Mouse (Mus musculus): ENCODE measurements around the gene Add3.

The Add3 gene

GRCm38 (mm10) chr19:53194751-53195520 lies 54.7 kb downstream of the Add3 start:
- no peak for DNase-seq

DNA sequence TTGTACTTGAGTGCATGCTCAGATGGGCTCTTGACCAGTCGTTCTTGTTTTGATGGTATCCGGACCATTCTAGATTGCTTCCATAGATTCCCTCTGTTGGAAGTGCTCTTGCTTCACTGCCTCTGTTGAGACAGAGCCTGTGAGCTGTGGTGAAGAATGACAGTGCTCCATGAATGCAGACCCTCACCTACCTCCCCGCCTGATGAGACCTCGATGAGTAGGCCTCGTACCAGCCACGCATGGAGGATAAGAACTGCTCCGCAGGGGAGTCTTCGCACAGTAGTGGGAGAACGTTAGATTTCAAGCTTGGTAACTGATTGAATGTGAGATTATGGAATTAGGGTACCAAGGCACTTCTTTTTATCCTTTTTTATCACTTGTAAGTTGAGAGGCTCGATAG lies 56.7 kb downstream of the Add3 start:
- DNase-seq, result no peak

DNA sequence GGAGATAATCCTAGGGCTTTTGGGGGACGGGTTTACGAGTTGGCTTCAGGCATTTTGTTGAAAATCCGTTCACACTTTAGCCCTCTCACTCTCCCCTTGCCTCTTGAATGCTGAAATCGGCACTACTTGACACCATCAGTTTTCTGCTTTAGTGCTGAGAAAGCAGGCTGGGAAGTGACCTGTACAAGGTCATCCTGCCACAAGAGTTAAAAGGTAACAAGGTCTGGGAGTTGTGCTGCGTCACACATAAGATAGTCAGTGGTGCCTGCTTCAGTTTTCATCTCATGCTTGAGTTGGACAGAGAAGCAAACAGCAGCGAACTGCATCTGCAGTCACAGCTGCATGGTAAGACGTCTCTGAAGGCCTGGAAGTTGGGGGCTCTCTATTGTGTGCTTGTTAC lies 57.5 kb downstream of the Add3 start:
- peak; percentile 38 for DNase-seq

DNA sequence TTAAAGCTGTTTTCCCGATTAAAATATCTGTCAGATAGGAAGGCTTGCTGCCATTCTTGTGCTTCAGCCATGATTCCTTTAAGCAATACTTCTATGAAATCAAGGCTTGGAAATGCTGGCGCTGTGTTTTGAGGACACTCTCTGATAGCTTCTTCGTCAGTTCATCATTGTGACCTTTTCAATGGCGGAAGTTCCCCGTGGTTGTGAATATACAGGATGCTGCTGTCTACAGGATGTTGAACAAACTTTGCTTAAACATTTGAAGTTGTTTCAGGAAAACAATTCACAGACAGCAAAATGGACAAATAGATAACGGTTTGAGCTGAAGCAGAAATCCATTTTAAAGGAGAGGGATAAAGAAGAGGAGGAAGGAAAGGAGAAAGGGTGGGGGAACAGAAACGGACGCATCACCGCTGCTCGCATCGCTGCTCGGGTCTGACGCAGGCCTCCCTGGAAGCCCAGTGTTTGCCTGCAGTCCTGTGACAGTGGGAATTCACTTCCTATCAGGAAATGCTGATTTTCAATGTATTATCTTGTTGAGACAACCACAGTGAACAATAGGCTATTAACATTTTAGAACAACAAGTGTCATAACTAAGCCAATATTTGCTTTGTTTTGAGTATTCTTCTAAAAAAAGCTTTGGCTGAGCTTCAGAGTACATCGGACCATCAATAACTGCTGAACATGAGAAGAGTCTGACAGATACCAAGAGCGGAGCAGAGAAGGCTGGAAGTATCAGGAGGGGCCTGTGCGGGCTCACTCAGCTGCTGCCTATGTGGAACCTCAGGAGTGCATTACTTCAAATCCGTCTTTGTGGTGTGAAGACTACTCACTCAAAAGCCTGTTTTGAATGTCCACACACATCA lies 58.7 kb downstream of the Add3 start:
- DNase-seq, result no peak

- no peak for DNase-seq
These were observed 59.5 kb downstream of the Add3 start for GRCm38 (mm10) chr19:53199711-53200110.

DNA sequence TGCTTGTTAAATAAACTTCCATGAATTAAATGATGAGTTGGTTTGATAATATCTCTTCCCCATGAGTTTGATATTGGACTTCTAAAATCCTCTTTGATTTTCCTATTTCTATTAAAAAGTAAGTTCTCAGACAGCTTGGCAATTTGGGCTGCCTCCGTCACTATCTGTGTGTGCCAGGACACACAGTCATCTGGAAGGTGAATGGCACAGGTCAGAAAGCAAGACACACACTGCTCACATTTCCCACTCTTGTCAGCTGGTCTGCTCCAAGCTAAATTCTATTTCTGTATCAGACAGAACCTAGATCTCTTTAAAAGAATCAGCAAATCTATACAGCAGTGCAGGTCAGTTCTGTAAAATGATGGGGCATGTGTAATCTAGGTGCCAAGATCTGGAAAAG lies 61.9 kb downstream of the Add3 start:
- no peak for DNase-seq

DNA sequence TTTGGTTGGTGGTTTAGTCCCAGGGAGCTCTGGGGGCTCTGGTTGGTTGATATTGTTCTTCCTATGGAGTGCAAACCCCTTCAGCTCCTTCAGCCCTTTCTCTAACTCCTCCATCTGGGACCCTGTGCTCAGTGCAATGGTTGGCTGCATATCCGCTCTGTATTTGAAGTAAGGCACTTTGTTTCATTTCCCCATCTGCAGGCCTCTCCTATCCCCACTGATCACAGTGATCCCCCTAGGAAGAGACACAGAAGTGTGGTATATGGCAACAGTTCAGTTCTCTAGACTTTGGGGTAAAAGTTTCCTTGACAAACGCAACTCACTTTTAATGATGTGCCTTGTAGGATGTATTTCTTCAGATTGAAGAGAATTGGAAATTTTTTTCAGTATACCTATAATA lies 66.7 kb downstream of the Add3 start:
- no peak for DNase-seq

GRCm38 (mm10) chr19:53208830-53209229 lies 68.6 kb downstream of the Add3 start:
- no peak for DNase-seq

DNA sequence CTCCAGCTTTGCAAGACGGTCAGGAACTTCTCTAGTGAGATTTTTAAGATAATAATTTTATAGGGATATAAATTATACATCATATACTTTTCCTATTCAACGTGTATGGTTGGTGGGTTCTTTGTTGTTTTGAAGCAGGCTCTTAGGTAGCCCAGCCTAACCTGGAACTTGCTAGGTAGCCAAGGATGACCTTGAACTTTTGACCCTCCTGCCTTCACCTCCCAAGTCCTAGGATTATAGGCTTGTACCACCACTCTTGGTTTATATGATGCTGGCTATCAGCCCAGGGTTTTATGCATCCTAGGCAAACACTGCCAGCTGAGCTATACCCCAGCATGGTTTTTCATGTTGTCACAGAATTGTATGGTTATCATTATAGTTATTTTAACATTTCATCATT lies 70.0 kb downstream of the Add3 start:
- no peak for DNase-seq

DNA sequence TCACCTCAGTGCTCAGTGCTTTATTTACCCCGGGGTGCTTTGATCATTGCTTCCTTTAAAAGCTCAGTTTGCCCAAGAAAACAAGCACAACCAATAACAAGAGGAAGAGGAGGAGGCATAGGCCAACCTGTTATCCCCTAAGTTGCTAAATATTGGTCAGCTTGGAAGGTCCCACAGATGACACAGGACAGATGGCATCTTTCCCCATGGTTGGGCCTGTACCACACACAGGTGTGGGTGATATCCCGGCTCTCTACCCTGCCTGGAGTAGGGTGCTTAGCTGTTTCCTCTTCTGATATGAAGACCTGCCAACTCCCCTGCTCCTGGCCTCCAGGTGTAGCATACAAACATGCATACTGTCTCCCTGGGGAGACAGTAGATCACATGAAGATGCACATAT lies 75.1 kb downstream of the Add3 start:
- DNase-seq, result no peak

DNA sequence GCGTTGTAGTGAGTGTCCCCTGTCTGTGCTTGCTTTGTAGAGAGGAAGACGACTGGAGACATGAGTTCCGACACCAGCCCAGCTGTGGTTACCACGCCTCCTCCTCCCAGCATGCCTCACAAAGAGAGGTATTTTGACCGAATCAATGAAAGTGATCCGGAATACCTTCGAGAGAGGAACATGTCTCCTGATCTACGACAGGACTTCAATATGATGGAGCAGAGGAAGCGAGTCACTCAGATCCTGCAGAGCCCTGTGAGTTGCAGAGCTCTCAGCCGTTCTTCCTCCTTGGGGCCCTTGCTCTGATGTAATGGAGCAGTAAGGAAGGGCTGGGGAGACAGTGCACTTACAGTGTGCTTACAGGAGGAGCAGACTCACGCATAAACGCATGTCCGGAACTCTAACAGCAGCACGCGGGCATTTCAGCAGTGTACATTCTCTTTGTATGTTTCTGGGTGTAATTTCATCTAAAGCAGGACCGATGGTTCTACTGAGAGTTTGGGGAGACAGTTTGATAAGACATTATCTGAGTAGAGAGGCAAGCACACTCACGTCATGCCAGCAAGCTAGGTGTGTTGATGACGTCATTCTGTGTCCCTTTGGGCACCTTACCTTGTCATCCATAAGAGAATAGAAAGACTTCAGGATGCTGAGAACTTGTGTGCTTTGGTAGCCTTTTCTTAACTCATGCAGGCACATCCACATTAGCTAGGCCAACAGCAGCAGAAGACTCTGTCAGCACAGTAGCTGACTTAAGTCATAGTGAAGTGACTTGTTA lies 76.7 kb downstream of the Add3 start:
- no peak for DNase-seq

GRCm38 (mm10) chr19:53217837-53218236 lies 77.6 kb downstream of the Add3 start:
- DNase-seq, result peak; percentile 39

GRCm38 (mm10) chr19:53219305-53219704 lies 79.1 kb downstream of the Add3 start:
- no peak for DNase-seq

- DNase-seq, result no peak
These were observed 80.9 kb downstream of the Add3 start for GRCm38 (mm10) chr19:53221186-53221585.

GRCm38 (mm10) chr19:53225249-53226070 lies 85.2 kb downstream of the Add3 start:
- peak; percentile 52 for DNase-seq

DNA sequence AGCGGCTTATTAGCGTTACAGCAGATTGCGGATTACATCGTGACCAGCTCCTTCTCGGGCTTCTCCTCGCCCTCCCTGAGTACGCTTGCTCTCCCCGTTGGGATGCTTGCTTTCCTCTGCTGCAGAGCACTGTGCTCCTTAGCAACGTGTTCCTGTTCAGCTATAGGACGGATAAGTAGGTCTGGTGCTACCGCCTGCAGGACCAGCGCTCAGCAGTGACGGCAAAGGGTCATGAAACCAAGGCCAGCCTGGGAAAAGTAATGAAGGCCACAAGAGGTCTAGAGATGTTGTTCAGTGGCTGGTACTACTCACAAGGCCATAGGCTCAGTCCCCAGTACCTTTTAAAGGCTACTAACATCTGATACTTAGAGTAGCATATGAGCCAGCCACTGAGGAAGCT lies 86.4 kb downstream of the Add3 start:
- DNase-seq, result no peak

DNA sequence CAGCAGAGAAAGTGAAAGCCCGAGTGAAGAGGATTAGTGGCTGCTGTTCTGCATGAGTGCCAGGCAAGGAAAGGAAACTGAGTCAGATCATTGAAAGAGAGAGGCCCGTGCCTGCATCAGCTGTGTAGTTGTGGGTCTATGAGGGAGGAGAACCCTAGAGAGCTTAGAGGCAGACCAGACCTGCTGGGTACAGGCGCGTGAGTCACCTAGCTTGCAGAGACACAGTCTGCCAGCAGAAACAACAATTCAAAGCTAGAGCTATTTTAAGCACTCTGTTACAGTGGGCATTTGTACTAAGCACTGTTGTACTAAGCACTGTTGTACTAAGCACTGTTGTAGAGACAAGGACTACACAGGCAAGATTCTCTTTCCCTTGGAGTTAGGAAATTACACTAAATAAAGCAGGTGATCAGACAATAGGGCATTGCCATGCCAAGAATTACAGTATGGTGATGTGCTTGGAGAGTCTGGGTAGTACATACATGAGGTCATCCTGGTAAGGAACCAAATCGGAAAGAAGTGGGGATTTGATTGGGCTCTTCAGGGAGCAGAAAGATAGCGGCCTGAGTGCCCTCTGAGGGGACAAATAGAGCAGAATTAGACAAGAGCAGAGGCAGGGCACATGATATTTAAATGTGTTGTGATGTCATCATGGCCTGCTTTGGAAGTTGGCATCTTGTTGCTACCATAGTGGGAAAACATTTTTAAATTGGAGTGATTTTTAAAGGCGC lies 88.0 kb downstream of the Add3 start:
- DNase-seq, result no peak

DNA sequence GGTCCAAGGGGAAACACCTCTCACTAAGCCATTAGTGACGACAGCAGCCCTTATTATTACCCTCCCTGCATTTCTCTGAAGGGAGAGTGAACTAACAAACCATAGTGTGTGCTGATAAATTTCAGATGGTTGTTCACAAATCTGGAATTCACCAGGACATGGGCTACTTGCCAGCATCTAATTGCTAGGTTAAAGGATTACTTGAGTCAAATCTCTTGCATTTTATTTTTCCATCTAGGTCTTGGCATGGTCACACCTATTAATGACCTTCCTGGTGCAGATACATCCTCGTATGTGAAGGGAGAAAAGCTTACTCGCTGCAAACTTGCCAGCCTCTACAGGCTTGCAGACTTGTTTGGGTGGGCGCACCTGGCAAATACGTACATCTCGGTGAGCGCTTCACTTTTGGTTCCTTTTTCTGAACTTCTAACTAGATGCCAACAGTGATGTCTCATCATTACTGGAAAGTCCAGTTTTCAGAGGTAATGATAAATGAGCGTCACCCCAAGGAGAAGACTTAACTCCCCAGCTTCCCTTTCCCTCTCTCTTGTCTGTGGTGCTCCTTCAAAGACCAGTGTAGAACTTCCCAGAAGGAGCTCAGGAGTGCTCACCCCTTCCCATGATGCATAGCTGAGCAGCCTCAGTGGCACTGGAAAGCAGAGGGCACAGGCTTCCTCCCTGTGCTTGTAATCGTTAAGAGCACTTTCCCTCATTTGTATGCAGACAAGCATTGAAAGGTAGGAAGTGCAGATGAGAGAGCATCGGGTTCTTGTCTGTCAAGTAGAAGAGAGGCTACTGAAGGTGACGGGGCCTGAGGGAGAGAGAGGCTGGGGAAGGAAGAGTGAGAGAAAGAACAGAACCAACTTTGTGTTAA lies 90.9 kb downstream of the Add3 start:
- DNase-seq, result no peak

DNA sequence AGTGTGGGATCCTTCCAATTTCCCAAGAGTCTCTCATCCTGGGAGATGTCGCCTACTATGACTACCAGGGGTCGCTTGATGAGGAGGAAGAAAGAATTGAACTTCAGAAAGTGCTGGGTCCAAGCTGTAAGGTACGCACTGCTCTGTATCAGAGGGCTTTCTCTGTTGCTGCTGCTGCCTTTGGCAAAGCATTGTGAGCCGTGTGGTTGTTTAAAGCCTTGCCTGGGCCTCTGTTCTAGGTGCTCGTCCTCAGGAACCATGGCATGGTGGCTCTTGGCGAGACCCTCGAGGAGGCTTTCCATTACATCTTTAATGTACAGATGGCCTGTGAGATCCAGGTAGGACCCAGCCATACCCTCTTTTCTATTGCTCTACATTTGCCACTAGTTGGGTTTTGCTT lies 93.3 kb downstream of the Add3 start:
- no peak for DNase-seq

DNA sequence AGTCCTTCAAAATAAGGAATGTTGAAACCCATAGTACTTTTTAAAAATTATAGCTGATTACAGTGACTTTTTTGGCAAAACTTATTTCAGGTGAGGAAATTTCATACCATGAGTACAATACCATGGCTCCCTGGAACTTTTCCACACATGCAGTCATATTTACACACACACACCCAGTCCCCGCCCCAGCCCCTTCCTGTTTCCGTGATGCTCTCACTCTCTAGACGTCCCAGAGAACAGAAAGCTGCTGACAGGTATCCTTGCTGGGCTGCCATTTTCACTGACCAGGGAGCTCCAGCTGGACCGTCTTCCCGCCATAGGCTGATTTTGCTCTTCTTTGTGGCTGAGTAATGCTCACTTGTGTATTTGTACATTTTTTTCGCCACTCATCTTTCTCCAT lies 101.6 kb downstream of the Add3 start:
- no peak for DNase-seq

DNA sequence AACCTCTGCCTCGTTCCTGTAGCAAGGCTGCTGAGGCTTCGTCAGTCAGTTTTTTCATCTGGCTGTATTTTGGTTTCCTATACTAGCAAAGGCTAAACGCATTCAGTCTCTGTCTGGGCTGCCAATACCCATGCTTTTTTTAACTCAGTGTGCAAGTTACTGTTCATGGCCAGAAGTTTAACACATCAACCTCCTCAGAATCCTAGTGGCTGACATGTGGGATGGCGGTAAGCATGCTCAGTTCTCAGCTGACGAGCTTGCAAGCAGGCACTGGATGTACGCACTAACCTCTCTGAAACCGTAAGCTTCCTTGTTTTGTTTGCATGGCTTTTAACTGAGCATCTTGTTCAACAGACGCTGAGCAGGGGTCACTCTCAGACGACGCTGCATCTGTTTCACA lies 103.7 kb downstream of the Add3 start:
- no peak for DNase-seq
